Mouse (Mus musculus): ENCODE data around the gene Fyn.

The Fyn gene

DNA sequence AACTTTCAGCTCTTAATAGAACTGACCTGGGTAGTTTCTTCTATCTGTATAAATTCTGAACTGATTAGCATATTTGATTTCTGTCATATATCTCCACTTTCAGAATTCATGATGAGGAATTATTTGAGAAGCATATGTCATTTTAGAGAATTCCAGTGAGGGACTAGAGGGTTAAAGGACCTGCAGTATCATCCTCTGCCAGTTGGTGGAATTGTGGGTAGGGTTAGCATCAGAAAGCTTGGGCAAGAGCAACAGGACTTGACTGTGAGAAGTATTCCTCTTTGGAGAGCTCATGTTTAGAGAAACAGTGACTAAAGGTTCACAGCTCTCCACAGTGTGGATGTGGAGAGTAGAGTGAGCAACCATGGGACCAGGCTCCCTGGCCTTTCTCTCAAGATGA is 75.3 kb downstream of the Fyn start:
- no peak for DNase-seq (ENCODE audit: low spot score in 2 of 2)

DNA sequence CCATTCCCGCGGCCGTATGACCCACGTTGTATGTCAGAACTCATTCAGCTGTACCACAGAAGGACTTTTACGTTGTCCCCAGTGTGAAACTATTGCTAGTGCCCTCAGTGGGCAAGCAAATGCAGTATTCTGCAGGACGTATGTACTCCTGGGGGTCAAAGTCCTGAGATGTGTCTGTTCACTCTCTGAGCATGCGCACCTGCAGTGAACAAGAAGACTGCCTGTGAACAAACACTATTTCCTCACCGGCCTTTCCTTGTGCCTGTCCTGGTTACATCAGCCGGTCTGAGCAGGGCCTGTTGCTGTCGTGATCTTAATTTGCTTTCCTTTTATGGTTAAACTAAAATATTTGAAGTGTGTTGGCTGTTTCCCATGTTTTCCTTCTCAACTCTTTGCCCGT is 77.2 kb downstream of the Fyn start:
- DNase-seq (ENCODE audit: low spot score in 2 of 2) = no peak

DNA sequence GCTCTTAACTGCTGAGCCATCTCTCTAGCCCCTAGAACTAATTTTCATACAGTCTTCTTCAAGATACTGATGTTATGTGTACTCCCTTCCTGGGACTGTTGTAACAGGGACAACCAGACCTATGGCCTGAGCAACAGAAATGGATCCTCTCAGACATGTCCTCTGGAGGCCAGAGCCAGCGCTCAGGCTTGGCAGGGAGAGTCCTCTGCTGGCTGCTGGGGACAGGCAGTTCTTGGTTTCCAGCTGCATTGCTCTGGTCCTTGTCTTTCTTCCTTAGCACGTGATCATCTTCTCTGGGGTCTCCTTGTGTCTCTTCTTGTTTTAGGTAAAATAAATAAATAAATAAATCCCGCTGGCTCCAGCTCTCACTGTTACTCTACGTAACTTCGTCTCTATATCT is 78.1 kb downstream of the Fyn start:
- no peak for DNase-seq (ENCODE audit: low spot score in 2 of 2)

DNA sequence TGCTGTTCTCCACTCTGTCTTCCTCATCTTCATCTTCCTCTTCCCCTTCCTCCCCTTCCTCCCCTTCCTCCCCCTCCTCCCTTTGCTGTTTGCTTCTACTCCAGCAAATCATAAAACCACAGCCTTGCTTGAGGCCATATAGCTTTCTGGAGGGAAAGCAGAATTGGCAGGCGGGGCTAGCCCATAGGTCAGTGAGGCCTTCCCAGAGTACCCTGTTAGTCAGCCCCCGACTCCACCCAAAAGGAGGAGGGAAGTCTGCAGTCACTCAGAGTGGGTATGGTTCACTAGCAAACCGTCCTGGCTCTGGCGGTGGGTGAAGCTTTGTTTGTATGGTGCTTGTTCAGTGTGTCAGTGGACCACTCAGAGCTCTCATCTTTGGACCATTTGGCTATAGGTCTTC is 80.5 kb downstream of the Fyn start:
- no peak for DNase-seq (ENCODE audit: low spot score in 2 of 2)

DNA sequence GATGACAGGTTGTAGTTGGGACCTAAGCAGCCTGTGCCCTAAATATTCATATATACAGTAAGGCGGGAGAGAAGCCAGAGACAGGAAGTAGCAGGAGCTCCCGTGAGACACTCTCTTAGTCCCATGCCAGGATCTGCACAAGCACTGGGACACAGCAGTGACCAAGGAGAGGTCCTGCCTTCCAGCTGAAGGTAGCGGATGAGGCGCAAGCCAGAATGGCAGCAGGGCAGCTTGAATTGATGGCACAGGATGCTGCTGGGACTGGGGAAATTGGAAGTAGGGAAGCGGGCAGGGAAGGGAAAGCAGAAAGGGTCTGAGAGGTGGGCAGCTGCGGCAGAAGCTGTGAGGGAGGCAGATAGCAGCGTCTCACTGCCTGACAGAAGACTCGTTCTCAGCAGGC is 81.7 kb downstream of the Fyn start:
- DNase-seq (ENCODE audit: low spot score in 2 of 2) = no peak

DNA sequence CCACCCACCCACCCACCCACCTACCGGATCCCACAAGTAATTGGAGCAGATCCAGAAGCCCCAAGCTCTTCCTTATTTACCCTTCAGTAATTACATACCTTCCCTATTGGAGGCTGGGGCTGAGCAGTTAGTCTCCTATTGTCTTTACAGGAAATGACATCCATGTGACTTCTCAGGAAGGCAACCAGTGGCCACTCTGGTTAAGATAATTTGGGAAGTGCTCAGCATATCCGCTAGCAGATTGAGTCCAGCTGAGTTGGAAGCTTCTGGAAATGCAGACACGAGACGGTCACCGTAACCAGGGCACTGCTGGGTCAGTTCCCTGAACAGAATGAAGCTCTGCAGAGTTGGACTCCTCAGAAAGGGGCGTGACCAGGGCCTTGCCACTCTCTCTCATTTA is 82.4 kb downstream of the Fyn start:
- no peak for DNase-seq (ENCODE audit: low spot score in 2 of 2)

DNA sequence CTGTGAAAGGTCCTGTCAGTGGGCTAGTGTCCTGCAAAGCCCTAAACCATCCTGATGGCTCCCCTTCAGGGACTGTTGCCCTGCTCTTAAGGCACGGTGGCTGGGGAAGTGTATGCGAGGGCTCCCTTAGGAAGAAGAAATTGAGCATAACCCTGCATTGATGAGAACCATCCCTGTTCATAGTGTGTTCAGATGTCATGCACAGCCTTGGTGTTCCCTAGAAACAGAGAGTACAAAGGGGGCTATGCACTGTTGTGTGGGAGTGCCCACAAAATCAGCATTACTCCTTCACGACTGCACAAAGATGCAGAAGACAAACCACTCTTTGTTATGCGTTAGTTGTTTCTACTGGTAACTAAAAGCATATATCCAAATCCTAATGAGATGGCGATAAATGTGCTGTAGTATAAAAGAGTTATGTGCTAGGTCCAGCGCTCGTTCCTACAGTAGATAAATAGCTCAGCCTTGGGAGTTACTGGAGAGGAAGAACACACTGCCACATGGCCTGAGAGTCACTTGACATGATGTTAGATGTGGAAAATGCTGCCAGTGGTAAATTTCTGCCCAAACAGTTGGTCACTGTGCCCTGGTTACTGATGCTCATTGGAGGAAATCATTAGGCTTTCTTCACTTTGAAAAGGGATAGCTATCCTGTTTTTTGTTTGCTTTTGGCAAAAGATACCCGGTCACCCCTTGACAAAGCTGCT is 83.4 kb downstream of the Fyn start:
- no peak for DNase-seq (ENCODE audit: low spot score in 2 of 2)

DNA sequence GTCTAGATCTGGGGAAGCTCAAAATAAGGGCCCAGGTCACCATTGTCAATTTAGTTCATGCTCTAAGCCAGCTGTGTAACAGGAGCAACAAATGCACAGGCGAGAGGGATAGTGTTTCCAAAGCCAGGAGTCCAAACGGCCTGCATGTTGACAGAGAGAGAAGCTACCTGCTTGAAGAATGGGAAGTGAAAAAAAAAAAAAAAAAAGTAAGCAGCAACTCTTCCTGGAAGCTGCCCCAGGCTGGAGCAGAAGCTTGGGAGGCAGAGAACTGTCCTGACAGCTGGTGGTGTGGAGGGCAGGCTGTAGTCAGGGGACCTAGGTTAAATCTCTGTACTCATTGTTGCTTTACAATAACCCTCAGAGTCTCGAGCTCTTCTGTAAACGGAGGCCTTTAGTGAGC is 86.7 kb downstream of the Fyn start:
- DNase-seq (ENCODE audit: low spot score in 2 of 2) = no peak

DNA sequence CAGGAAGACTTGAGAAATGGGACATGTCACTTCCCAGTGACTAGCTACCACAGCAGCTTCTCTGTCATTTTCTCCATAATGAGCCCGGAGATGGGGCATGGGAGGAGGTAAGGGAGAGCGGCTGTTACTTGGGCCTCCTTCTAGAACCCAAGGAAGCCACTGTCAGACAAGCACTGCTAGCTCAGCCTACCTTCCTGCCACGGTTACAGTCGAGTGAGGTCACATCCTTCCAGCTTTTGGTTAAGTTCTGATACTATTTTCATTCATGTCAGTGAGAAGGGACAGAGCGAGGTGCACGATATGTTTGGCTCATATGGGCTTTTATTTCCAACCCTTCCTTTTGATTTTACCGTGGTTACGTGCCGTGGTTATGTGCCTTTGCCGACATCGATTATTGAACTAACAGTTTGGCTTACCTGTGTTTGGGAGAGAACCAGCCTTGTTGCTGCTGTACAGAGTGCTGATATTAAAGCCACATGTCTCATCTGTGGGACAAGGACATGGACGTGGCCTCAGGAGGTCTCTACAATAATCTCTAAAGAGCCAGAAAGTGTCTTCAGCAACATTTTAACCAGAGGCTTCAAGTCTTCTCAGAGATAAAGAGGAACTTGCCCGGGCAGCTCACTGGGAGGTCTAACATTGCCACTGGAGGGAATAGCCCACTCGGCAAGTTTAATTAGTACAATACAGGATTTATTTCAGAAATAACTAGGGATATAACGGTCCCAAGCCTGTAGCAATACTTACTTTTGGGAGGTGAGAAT is 87.4 kb downstream of the Fyn start:
- no peak for DNase-seq (ENCODE audit: low spot score in 2 of 2)

DNA sequence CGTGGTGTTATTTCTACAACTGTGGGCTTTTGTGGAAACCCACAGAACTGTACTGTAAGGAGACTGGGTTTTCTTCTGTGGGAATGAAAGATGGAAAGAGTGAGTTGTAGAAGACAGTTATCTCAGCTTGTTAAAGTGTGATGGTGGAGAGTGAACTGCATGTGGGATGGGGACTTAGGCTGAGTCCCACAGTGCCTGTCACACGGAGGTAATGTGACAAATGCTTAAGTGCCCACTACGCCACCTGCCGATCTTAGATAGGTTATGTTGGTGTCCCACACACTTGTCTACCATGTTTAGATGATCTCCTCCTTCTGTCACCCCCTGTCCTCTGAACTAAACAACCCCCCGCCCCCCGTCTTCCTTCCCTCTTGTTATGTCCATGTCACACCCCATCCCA is 88.1 kb downstream of the Fyn start:
- no peak for DNase-seq (ENCODE audit: low spot score in 2 of 2)

DNA sequence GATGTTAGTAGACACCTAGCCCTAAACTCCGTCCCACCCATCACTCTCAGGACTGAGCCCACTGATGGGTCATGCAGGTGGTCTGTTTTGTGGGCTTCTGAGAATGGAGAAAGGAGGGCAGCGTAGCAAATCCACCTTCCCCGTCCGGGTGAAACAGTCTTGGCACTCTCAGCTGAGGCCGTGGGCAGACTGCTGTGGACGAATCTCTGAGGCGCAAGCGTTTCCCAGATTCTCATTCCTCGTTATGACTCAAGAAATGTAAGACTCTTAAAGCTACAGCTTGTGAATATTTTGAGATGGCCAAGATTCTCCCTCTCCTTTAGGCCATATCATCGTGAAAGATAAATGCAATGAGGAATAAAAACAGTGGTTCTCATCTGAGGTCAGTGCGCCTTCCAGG is 88.6 kb downstream of the Fyn start:
- no peak for DNase-seq (ENCODE audit: low spot score in 2 of 2)

DNA sequence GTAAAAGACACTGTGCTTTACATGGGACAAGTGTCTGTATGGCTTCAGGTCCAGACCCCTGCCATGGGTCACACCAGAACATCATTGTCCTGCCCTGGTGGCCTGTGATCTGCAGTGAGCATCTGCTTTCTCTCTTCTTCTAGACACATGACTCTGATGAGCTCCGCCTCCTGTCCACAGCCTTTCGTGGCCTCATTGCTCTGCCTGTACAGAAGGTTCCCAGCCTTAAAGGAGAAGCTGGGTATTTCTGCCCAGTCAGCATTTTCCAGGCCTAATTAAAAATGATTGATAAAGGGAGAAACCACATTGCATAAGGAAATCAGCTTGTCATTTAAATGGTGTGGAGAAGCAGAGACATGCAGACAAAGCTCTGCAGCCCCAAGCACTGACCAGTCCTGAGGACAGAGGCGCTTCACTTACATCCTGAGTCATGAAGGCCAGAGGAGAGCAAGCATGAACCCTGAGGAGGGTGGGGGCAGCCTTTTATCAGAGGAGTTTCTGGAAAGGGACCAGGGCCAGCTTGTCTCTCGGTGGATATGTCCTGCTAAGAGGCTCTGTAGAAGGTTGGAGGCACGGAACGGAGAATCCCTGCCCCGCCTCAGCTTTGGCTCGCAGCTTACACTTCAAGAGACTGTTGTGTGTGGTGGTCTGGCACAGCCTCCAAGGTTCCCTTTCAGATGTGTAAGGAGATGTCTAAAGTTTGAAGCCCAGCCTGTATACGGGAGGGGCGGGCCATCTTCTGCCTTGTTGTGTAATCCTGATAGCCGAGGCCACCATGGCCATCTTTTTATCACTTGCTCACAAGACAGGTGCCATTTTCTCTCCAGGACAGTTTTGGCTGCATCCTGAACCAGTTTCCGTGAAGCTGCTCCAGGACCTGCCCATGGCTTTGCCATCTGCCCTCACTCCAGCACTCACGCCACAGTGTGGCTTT is 90.4 kb downstream of the Fyn start:
- DNase-seq (ENCODE audit: low spot score in 2 of 2) = no peak

DNA sequence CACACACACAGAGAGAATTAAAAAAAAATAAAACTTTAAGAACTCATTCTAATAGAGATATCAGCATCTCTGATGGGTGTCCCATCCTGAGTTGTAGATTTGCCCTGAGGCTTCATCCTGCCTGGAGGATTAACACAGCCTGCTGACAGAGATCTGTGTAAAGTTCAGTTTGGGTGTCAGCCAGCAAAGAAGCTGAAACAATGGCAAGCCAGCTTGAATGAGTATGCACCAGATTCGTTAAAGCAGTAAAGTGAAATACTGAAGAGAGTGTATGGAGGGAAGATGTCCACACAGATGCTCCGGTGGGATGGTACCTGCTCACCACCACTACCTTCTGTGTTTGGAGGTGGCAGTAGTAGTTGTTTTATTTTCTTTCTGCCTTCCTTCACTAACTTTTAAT is 92.0 kb downstream of the Fyn start:
- DNase-seq (ENCODE audit: low spot score in 2 of 2) = no peak

DNA sequence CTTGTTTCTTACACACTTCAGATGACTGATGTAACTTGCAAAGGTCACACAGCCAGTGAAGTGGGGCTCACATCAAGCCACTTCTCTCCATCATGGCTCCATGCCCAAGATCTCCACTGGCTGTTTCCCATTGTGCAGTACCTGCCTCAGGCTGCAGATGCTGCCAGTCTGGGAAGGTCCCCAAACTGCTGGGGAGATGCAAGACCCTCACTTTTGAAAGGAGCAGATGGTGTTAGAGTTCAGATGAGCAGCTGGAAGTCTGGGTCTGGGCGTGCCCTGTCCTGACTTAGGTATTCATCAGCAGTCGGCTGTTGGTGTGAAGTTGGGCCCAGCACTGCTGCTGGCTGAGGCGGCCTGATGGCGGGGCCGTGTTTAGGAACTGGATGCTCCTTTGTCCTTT is 93.3 kb downstream of the Fyn start:
- no peak for DNase-seq (ENCODE audit: low spot score in 2 of 2)

DNA sequence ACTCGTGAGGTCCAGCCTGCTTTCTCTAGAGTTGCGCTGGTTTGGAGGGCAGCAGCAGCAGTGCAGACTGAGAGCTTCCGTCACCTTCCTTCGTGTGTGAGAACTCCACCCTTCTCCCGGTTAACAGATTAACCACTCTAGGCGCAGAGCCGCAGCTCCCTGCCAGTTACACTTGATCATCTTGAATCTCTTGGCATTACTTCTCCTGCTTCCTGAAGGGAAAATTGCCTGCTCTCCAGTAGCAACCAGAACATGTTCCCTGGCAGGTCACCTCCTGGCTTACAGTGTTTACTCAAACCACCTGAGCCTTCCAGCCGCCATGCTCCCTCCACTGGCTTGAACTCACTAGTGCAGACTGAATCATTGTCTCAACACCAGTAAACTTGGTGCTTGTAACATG is 94.1 kb downstream of the Fyn start:
- DNase-seq (ENCODE audit: low spot score in 2 of 2) = no peak

DNA sequence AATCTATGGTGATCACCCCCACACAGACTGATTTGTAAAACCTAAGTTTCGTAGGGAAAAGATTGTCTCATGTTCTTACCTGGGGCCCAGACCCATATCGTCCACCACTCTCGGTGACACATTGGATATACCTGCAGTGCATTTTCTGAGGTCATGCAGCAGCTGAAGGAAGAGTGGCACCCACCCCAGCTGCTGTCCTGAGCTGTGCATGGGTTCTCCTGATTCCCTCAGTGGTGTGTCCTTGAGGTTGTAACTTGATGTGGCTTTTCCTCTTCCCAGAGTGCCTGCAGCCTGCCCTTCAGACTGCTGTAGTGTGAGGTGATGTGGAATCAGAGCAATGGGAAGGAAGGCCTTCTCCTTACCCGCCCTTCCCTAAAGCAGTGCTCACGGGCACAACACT is 95.7 kb downstream of the Fyn start:
- no peak for DNase-seq (ENCODE audit: low spot score in 2 of 2)

DNA sequence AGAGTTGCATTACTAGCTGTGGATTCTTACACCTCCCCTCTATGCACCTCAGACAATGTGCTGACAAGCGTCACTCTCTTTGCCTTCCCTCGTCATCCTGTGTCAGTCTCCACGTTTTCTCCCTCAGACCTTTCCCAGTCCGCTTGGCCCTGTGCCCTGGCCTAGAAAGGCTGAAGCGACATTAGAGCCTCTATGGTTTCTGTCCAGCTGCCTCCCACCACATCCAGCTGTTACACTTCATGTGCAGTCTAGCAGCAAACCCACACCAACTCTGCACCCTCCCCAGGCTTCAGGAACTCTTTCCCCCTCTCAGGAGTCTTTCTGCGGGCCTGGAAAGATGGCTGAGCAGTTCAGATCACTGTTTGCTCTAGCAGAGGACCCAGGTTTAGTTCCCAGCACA is 98.7 kb downstream of the Fyn start:
- DNase-seq (ENCODE audit: low spot score in 2 of 2) = peak in 1 of 2 experiments; percentile 33

DNA sequence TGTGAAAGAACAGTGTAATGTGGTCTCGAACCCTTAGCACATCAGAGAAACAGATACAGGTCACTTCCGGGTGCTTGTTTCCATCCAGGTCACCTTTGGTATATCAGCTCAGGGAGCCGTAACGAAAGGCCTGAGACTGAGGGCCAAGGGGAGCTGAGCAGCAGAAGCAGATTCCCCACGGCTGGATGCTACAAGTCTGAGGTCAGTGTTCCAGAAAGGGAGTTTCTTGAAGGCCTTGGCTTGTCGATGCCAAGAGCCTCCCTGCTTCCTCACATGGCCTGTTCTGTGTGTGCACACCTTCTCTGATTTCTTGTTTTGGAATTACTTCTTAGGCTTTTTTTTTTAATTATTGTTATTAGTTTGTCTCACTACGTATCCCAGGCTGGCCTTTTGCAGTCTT is 99.2 kb downstream of the Fyn start:
- no peak for DNase-seq (ENCODE audit: low spot score in 2 of 2)

DNA sequence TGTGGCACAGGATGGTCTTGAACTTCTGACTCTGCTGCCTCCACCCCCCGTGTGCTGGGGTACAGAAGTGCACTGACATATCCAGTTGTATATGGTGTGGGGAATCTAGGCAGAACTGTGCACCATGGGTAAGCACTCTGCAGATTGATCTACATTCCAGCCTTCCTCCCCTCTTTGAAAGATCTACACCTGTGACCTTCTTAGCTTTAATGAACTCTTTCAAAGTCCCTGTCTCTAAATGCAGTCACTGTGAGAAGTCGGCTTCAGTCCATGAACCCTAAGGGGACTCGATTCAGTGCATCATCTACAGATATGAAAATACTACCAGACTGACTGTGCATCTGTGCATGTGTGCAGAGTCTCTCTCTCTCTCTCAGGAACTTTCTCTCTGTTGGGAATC is 99.9 kb downstream of the Fyn start:
- DNase-seq (ENCODE audit: low spot score in 2 of 2) = no peak

DNA sequence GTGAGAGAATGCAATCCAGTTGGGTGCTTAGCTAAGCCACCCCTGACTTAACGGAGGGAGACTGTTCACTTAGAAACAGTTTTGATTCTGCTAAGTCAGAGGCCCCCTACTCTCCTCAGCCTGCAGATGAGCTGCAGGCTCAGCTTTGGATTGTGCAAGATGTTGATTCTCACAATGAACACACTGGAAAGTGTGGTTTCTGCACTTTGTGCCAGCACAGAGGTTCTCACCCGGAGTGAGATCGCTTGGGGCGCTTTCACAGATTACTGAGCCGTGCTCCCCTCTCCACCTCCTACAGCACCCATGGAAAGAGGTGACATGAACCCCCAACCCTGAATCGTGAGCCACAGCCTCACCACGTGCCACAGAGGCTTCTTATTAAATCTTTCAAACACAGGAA is 100.7 kb downstream of the Fyn start:
- DNase-seq (ENCODE audit: low spot score in 2 of 2) = no peak

DNA sequence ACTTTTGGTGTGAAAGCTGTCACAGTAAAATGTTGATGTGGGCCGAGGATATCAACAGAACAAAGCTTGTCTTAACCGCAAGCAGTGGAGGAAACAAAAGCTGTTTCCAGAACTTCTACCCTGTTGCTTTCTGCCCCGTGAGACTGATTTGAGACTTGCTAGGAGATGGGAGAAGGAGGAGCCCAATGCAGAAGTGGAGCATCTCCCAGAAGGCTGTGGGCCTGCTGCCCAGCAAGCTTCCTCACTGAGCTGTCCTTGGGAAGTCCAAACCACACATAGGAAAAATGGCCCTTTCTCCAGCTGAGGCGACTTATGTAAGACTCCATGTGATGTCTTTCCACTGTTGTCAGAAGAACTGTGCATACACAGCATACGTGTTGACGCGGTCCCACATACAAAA is 101.7 kb downstream of the Fyn start:
- DNase-seq (ENCODE audit: low spot score in 2 of 2) = no peak

DNA sequence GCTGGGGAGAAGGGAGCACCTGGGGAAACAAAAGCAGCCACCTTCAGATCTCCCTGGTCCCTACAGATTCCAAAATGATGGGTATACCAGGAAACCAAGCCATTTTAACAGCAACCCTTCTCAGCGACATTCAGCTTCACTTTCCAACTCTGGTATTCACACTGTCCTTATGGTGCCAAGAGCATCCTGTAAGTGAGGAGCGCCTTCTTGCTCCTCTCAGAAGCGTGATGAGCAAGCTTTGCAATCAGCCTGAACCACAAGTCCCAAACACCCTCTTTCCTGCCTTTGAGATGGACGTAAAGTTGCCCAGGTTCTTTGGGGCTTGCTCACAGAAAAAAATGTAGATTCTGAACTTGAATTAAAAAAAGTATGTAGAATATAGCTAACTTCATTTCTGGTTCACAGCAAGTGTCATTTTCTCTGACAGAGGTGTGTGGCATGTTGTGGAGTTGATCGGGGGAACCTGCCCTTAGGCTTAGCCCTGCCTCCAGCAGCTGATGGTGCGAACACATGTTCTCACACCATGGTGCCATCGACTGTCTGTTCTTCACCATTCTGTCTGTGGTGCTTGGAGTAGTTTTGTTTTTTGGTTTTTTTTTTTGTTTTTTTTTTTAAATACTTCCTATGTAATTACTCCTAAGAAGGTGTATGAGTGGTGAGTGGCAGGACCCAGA is 102.5 kb downstream of the Fyn start:
- no peak for DNase-seq (ENCODE audit: low spot score in 2 of 2)

All from urinary bladder, adult 18-20 months (tissue).